Mouse (Mus musculus) E14TG2a.4 (cell line): ENCODE measurements around the gene Fam122c.

Experiments
- CTCF ChIP-seq: conservative IDR thresholded peaks from 2 replicates; pipeline ENCODE4 v1.5.1; 2014; ENCODE audit warnings: low read length
- NANOG ChIP-seq: IDR thresholded peaks from 2 replicates; pipeline ENCODE4 v1.6.1; 2014; ENCODE audit warnings: borderline replicate concordance, low read length, mixed read lengths
- POU5F1 ChIP-seq: IDR thresholded peaks from 2 replicates; pipeline ENCODE4 v1.6.1; 2014; ENCODE audit warnings: low read length, borderline replicate concordance

GRCm38 (mm10) chrX:53348374-53348773 lies 75.2 kb downstream of the Fam122c start:
- TF ChIP-seq CTCF (no peak), NANOG (no peak), POU5F1 (no peak)
